Mouse (Mus musculus) spleen, postnatal 14 days (tissue): Measurements from ENCODE around the gene Zc3h10.
A peak's percentile ranks its signal among the peaks of the same experiment; 100 is the strongest.
"Not testable (repeated sequence)": the region's sequence is repeated elsewhere in the genome, so short reads cannot be mapped to it uniquely, and the experiment has no call there.

Source experiments
- DNase-seq, 2 experiments: peaks; one replicate each; pipeline ENCODE4 v3.0.0; 2021 to 2022; ENCODE audit warnings: low spot score in 2 of 2

Zc3h10 gene

GRCm38 (mm10) chr10:128497134-128497737 is 50.3 kb downstream of the Zc3h10 start:
- no peak for DNase-seq

GRCm38 (mm10) chr10:128496509-128497077 is 51.0 kb downstream of the Zc3h10 start:
- no peak for DNase-seq

- DNase-seq: no peak
Observed at GRCm38 (mm10) chr10:128495903-128496302, 51.7 kb downstream of the Zc3h10 start.

GRCm38 (mm10) chr10:128495270-128495669 is 52.3 kb downstream of the Zc3h10 start:
- DNase-seq: no peak

DNA sequence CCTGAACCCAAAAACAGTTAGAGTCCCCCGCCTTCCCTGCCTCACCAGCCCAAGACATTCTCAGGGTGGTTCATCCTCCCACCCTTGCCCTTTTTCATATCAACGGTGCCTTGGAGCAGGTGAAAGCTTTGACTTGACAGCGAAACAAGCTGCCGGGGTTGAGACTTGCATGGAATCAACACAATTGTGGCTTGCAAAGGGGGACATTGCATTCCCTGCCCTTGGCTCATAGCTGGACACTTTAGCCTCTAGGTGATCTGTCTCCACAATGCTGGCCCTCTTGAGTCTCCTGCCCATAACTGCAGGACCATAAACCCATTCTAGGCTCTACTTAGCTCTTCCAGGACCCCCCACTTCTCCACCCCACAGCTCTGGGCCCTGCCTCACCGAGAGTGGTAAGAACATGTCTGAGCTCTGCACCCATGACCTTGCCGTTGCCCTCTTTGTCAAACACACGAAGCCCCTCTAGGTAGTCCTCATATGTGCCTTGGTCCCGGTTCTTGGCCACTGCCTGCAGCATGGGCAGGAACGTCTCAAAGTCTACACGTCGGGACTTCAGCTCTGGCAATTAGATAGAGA is 52.8 kb downstream of the Zc3h10 start:
- DNase-seq: no peak

GRCm38 (mm10) chr10:128493695-128494666 is 53.6 kb downstream of the Zc3h10 start, which contains the start of gene Myl6:
TSS of gene Myl6 (minus strand) at chr10:128494145.
- DNase-seq: peak; percentile 94 to 96

GRCm38 (mm10) chr10:128493319-128493694 is 54.3 kb downstream of the Zc3h10 start:
- no peak for DNase-seq

- no peak for DNase-seq
Observed at GRCm38 (mm10) chr10:128492633-128493311, 54.8 kb downstream of the Zc3h10 start.

GRCm38 (mm10) chr10:128492051-128492450 is 55.5 kb downstream of the Zc3h10 start:
- not testable (repeated sequence) for DNase-seq
